Mouse (Mus musculus): ENCODE measurements around the gene P4htm. TPM values are rescaled to one million over a fixed set of nuclear protein-coding genes. Genes with fewer than 3 reads are reported as not detected.

The P4htm gene
- polyA plus RNA-seq, 1 experiment = 105 TPM

- Histone ChIP-seq H3K4me1 (ENCODE audit: control insufficient read depth, insufficient read depth, low read length) (peaks cover 13% of the 10 kb centered on the region), H3K27ac (ENCODE audit: insufficient read depth, low read length) (peak overlapping the region; percentile 39), H3K4me3 (ENCODE audit: insufficient read depth, low read length) (no peak overlapping the region)
- TF ChIP-seq CTCF (IDR thresholded peaks at IDR 0.05; ENCODE audit: extremely low read depth, insufficient read depth, low read length) (no peak), POLR2A (IDR thresholded peaks at IDR 0.05; ENCODE audit: extremely low read depth, insufficient read depth, low read length) (peak; percentile 81)
Measured at GRCm38 (mm10) chr9:108587571-108588180, 9.8 kb downstream of the P4htm start.

DNA sequence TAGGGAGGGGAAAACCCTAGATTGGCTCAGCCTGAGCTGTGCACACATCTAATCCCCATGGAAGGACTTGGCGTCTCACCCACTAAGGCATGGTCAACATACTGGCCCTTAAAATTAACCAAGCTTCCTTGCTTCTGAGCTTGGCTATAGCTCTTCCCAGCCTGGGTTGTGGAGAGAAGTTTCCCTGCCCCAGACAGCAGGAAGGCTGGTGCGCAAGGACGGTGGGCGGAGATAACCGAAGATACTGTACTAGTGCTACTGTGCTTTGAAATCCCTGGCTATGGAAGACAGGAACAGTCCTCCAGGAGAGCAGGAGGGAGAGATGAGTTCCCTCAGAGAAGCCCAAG lies 18.1 kb downstream of the P4htm start:
- no peaks in the 10 kb centered on the region; the same call in none of the 2 replicates for H3K4me1 ChIP-seq (ENCODE audit: control insufficient read depth, insufficient read depth, low read length)
- H3K4me3 ChIP-seq (ENCODE audit: insufficient read depth, low read length) = no peak overlapping the region; the same call in 1 of the 2 replicates
- no peak for TF ChIP-seq CTCF (IDR thresholded peaks at IDR 0.05; ENCODE audit: extremely low read depth, insufficient read depth, low read length)
- TF ChIP-seq POLR2A (IDR thresholded peaks at IDR 0.05; ENCODE audit: extremely low read depth, insufficient read depth, low read length) = no peak
- peak overlapping the region; percentile 41 for H3K27ac ChIP-seq (ENCODE audit: insufficient read depth, low read length)

DNA sequence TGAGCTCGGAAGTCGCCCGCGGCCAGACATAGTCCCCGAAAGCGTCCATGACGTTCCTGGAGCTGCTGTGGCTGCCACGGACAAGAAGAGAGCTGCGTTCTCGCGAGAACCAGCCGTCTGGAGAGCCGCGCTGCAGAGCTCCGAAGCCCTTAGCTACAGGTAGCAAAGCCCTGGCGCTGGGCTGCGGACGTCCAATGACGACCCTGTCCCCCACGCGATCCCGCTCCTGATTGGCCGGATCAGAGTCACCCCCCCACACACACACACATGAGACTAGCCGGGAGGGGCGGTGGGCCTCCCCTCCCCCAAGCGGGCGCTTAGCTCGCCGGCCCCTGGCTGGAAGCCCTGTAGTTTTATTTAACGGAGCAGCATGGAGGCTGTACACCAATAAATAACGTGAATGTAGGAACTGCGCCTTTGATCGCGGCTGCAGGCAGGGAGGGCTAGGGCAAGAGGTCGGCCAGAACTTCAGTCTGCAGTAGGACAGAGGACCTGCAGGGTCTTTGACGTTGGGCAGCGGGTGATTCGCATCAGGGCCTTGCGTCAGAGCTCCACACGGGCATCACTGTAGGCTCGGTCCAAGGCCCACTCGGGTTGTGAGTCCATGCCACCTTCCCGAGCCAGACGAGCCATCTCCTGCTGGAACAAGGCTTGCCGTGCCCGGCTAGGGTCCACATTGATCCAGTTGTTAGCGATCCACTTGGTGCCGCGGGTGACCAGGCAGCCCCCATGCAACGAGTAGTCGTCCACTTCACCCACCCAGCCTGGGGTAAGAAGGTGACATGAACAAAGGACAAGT lies 18.7 kb downstream of the P4htm start, which contains the start of gene Wdr6:
TSS of gene Wdr6 (minus strand) at position 195 of the 799 bp plus-strand sequence.
- H3K4me1 ChIP-seq (ENCODE audit: control insufficient read depth, insufficient read depth, low read length) = no peaks in the 10 kb centered on the region; the same call in none of the 2 replicates
- TF ChIP-seq POLR2A (IDR thresholded peaks at IDR 0.05; ENCODE audit: extremely low read depth, insufficient read depth, low read length) (peak; percentile 83; the same call in 1 of the 2 replicates), CTCF (IDR thresholded peaks at IDR 0.05; ENCODE audit: extremely low read depth, insufficient read depth, low read length) (no peak)
- H3K27ac ChIP-seq (ENCODE audit: insufficient read depth, low read length) = peak within 1 kb of the TSS; percentile 74
- peak within 1 kb of the TSS; percentile 82 for H3K4me3 ChIP-seq (ENCODE audit: insufficient read depth, low read length)

DNA sequence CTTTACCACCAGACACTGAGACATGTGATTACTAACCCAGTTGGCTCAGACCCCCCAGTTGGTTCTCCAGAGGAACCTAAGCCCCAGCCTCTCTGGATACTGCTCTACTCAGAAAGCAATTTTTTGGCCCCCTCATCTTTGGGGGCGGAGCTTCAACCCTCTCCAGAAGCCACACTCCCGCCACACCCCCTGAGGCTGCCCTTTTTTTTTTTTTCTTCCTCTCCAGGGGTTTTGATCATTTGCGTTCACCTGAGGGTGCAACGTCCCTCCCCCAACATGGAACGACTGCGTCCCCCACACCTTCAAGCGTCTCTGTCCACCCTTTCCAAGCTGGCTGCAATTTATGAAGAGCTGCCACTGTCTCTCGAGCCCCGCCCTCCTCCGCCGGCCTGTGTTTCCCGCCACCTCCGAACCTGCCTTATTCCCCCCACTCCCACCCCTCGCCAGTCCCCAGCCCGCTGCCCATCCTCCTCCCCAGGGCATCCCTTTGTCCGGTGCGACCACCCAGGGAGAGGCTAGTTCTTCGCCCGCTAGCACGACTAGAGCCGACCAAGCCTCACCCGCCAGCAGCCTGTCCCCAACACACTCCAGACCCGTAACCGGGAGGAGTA lies 19.4 kb downstream of the P4htm start:
- H3K27ac ChIP-seq (ENCODE audit: insufficient read depth, low read length) = peak overlapping the region; percentile 74
- TF ChIP-seq CTCF (IDR thresholded peaks at IDR 0.05; ENCODE audit: extremely low read depth, insufficient read depth, low read length) (no peak), POLR2A (IDR thresholded peaks at IDR 0.05; ENCODE audit: extremely low read depth, insufficient read depth, low read length) (no peak)
- H3K4me1 ChIP-seq (ENCODE audit: control insufficient read depth, insufficient read depth, low read length) = no peaks in the 10 kb centered on the region; the same call in none of the 2 replicates
- H3K4me3 ChIP-seq (ENCODE audit: insufficient read depth, low read length) = peak overlapping the region; percentile 82

GRCm38 (mm10) chr9:108577025-108577424 lies 20.4 kb downstream of the P4htm start:
- TF ChIP-seq POLR2A (IDR thresholded peaks at IDR 0.05; ENCODE audit: extremely low read depth, insufficient read depth, low read length) (no peak), CTCF (IDR thresholded peaks at IDR 0.05; ENCODE audit: extremely low read depth, insufficient read depth, low read length) (no peak)
- Histone ChIP-seq H3K4me1 (ENCODE audit: control insufficient read depth, insufficient read depth, low read length) (no peaks in the 10 kb centered on the region; the same call in none of the 2 replicates), H3K27ac (ENCODE audit: insufficient read depth, low read length) (no peak overlapping the region), H3K4me3 (ENCODE audit: insufficient read depth, low read length) (peak overlapping the region; percentile 3; the same call in 1 of the 2 replicates)

DNA sequence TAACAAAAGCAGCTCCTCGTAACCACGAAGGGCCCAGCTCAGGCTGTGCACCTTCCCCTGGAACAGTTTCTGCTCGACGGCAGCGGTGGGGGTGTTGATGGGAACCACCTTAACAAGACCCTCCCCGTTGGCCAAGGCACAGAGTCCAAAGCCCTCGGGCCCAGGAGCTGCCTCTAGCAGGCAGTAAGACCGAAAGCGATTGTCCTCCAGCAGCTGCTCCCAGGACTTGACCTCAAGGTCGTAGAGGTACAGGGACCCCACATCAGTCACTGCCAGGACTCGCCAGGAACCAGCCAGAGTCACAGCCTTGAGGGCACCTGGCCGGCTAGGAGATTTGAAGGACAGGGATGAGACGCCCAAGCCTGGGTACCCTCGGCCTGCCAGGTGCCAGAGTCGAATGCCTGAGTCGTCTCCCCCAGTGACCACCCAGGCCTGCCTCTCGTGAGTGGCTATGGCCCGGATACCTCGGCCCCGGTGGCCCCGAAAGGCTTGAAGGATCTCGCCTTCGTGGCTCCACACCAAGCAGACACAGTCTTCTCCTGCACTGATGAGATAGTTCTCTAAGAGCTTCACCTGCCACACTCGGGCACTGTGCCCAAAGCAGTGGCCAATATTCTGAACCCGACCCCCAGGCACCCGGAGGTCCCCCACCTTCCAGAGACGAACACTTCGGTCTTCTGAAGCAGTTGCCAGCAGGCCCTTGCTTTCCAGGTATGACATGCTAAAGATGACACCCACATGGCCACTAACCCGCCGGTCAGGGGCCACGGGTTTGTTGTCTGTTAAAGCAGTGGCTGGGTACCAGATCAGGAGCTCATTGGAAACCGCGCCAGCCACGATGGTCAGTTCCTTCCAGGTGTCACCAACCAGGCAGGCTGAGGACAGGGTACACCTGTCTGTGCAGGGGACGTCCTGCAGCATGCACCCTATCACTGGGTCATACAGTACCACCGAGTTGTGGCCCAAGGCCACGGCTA lies 21.9 kb downstream of the P4htm start:
- Histone ChIP-seq H3K27ac (ENCODE audit: insufficient read depth, low read length) (no peak overlapping the region), H3K4me3 (ENCODE audit: insufficient read depth, low read length) (no peak overlapping the region), H3K4me1 (ENCODE audit: control insufficient read depth, insufficient read depth, low read length) (no peaks in the 10 kb centered on the region; the same call in none of the 2 replicates)
- no peak for TF ChIP-seq CTCF (IDR thresholded peaks at IDR 0.05; ENCODE audit: extremely low read depth, insufficient read depth, low read length)
- TF ChIP-seq POLR2A (IDR thresholded peaks at IDR 0.05; ENCODE audit: extremely low read depth, insufficient read depth, low read length) = no peak

DNA sequence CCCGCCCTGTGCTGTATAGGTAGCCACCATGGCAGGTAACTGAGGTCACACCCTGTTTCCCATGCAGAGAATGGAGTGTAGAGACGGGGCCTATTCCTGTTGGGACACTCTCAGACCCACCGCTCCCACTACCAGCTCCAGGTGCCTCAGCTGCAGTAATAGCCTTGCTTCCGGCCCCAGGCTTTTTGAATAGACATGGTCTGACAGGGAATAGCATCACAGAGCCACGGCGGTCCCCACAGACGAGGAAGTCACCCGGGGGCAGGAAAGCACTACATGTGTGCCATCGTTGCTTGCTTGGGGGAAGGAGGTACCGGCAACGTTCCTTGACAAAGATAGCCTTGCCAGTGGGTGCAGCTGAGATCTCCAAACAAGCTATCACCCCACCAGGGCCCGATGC lies 22.5 kb downstream of the P4htm start:
- TF ChIP-seq POLR2A (IDR thresholded peaks at IDR 0.05; ENCODE audit: extremely low read depth, insufficient read depth, low read length) (no peak), CTCF (IDR thresholded peaks at IDR 0.05; ENCODE audit: extremely low read depth, insufficient read depth, low read length) (no peak)
- no peak overlapping the region for H3K27ac ChIP-seq (ENCODE audit: insufficient read depth, low read length)
- H3K4me1 ChIP-seq (ENCODE audit: control insufficient read depth, insufficient read depth, low read length) = no peaks in the 10 kb centered on the region; the same call in none of the 2 replicates
- H3K4me3 ChIP-seq (ENCODE audit: insufficient read depth, low read length) = no peak overlapping the region

DNA sequence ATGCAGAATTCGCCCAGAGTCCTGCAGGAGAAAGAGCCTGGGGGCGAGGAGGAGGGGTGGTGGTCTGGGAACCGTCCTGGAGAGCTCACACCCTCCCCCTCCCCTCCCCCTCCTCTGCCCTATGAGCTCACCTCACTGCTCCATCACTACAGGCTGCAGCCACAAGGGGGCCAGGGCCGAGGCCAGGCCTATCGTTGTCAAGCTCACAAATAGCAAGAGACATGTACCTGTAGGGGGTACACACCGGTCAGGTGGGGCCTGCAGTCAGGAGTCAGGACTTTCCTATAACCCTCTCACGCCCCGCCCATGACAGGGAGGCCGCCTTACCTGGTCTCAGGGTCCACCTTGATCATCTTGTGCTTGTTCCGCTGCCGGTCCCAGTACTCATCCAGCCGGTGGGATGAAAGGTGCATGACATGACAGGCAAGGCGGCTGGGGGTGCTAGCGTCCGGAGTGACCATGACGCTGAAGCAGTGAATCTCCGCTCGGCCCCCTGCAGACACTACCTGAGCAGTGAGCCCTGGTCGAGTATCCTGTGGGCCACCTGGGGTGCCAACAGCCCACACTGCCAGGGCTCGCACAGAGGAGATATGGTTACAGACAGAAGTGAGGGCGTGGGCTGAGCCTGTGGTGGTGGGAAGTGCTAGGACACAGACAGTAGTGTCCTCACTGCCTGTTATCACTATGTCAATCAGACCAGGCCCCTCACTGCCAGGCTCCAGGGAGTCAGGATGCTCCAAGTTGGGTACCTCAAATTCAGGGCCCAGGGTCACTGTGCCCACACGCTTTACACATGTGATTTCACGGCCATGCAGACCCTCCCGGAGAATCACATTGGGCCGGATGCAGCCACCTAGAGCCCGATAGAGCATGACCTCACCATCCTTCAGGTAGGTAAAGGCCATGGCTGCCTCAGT lies 23.4 kb downstream of the P4htm start:
- Histone ChIP-seq H3K4me1 (ENCODE audit: control insufficient read depth, insufficient read depth, low read length) (no peaks in the 10 kb centered on the region; the same call in none of the 2 replicates), H3K27ac (ENCODE audit: insufficient read depth, low read length) (no peak overlapping the region)
- TF ChIP-seq POLR2A (IDR thresholded peaks at IDR 0.05; ENCODE audit: extremely low read depth, insufficient read depth, low read length) = 0 out of 2 replicates have a peak, but pooled peaks have one; percentile 2
- peak; percentile 36; the same call in 1 of the 2 replicates for TF ChIP-seq CTCF (IDR thresholded peaks at IDR 0.05; ENCODE audit: extremely low read depth, insufficient read depth, low read length)

More for the DNA sequence above, 23.4 kb downstream of the P4htm start:
- H3K4me3 ChIP-seq (ENCODE audit: insufficient read depth, low read length) = no peak overlapping the region
